Mouse (Mus musculus) brown adipose tissue, adult 24 weeks (tissue): Measurements from ENCODE around the gene Sgpl1. TPM values are rescaled to one million over a fixed set of nuclear protein-coding genes. Genes with fewer than 3 reads are reported as not detected.

ENCODE experiments used
- H3K27ac ChIP-seq: fragments of 200-500 bp; replicated peaks from 2 replicates; pipeline ENCODE4 v1.5.1; 2012; ENCODE audit warnings: low read depth, mild to moderate bottlenecking, low read length
- H3K4me1 ChIP-seq: fragments of 200-500 bp; 2 replicates; pipeline ENCODE4 v1.6.1; 2012; ENCODE audit warnings: low read length, mixed read lengths; ENCODE audit not compliant: control insufficient read depth, insufficient read depth, insufficient read length
- H3K4me3 ChIP-seq: fragments of 200-500 bp; 2 replicates; pipeline ENCODE4 v1.5.1; 2012; ENCODE audit warnings: low read depth, mild to moderate bottlenecking, low read length, moderate library complexity; ENCODE audit not compliant: insufficient read depth
- polyA plus RNA-seq: library from polyadenylated mRNA; stranded (reverse); fragments of >200 nt; gene quantifications from 2 replicates; pipeline ENCODE4 v1.2.4, GENCODE M21; 2012; ENCODE audit not compliant: missing spikeins, insufficient read depth, insufficient read length

The Sgpl1 gene
- polyA plus RNA-seq, 1 experiment, result 43.9 TPM

DNA sequence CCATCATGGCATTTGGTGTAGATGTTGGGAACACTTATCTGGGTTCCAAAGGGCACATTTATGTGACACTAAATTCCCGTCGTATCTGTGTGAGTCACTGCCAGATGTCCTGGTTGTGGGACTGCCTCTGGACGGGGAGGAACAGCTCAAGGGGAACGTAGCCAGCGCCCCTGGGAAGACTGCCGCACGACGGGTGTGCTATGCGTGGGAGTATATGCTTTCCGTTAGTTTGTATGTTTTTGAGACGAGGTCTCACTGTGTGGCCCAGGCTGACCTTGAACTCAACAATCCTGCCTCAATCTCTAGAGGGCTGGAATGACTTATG, 66.6 kb downstream of the Sgpl1 start:
- Histone ChIP-seq H3K27ac (no peak overlapping the region), H3K4me1 (peaks cover 3% of the 10 kb centered on the region; the same call in 1 of the 2 replicates), H3K4me3 (no peak overlapping the region)

DNA sequence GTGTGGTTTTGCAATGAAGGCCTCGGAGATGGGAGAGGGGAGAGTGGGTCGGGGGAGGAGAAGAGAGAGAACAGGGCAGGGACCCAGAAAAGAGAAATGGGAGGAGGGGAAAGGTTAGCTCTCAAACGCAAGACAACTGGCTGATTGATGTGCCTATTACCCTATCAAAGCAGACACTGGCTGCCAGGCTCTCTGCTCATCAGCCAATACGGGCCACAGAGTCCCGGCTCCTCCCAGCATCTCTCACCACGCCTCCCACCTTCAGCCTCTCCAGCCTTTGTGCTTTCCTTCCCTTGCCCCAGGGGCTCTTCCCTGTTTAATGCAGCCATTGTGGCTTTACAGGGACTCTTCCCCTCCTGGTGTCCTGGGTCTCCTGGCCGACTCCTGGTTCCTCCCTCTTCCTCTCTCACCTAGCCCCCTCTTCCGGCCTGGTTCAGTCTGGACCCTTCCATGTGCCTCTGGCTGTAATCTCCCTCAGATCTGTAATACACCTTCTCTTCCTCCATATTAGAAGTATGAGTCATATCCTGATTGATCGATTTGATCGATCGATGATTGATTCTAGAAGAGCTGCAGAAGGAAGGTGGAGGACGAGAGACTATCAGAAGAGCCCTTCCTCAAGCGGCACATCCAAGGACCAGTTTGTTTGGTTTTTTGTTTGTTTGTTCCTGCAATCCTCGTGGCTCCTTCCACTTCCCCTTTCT, 67.1 kb downstream of the Sgpl1 start:
- Histone ChIP-seq H3K27ac (no peak overlapping the region), H3K4me3 (no peak overlapping the region), H3K4me1 (peaks cover 3% of the 10 kb centered on the region; the same call in 1 of the 2 replicates)

- Histone ChIP-seq H3K4me3 (no peak overlapping the region), H3K27ac (no peak overlapping the region), H3K4me1 (peaks cover 3% of the 10 kb centered on the region; the same call in 1 of the 2 replicates)
Observed at GRCm38 (mm10) chr10:61075607-61076006, 71.9 kb downstream of the Sgpl1 start.

- Histone ChIP-seq H3K27ac (no peak overlapping the region), H3K4me1 (no peaks in the 10 kb centered on the region)
Observed at GRCm38 (mm10) chr10:61074643-61075042, 72.9 kb downstream of the Sgpl1 start.

DNA sequence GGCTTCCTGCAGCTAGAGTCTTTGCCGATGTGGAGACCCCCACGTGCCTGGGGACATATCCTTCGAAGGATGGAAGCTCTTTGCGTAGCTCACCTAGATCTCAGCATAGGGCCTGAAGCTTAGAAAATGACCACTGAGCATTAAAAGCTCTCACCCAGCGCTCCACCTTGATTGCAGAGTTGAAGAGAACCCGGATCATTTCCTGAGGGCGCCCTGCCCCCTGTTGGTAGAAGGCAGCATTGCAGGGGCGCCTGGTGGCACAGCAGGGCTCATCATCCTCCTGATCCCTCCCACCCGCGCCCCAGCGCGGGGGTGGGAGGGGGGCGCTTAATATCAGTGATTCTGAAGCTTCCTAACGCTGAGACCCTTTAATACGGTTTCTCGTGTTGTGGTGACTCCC, 75.2 kb downstream of the Sgpl1 start:
- H3K4me1 ChIP-seq, result no peaks in the 10 kb centered on the region
- H3K27ac ChIP-seq, result no peak overlapping the region
- H3K4me3 ChIP-seq, result no peak overlapping the region

More at GRCm38 (mm10) chr10:61074643-61075042, 72.9 kb downstream of the Sgpl1 start:
- no peak overlapping the region for H3K4me3 ChIP-seq

DNA sequence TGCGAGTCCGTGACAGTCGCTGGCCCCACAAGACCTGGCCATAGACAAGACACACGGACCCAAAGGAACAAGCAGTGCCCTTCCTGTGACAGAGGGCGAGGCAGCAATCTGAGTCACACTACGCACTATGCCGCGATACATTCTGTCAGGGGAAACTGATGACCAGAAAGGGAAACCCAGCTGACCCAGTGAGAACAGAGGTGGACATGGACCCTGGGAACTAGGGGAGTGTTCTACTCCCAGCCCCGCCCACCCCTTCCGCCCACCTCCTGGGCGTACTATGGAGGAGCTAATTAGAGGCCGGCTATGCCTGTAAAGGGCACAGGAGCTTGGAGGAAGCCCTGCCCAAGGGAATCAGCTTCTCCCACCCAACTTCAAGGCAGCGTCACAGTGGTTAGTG, 78.3 kb downstream of the Sgpl1 start:
- Histone ChIP-seq H3K4me1 (no peaks in the 10 kb centered on the region), H3K4me3 (no peak overlapping the region), H3K27ac (no peak overlapping the region)

GRCm38 (mm10) chr10:61068436-61069192, 78.9 kb downstream of the Sgpl1 start:
- Histone ChIP-seq H3K27ac (no peak overlapping the region), H3K4me3 (no peak overlapping the region), H3K4me1 (no peaks in the 10 kb centered on the region)

- H3K4me3 ChIP-seq, result no peak overlapping the region
- H3K4me1 ChIP-seq, result no peaks in the 10 kb centered on the region
- no peak overlapping the region for H3K27ac ChIP-seq
Observed at GRCm38 (mm10) chr10:61065287-61066005, 82.1 kb downstream of the Sgpl1 start.

DNA sequence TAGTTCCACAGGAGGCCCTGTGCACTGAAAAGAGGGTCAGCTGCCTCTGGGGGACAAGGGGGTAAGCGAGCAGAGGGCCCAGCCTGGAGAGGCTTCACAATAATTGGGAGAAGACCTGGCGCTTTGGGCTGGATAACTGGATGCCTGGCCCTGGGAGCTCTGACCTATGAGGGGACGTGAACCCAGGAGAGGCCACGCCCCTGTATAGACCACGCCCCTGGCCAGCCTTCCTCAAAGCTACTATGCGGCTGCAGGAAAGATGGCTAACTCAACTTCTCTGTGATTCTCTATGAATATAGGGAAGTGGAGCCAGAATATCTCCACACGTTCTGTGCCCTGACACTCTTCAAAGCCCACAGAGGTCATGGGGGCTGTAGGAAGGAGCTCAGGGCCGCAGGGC, 82.9 kb downstream of the Sgpl1 start:
- Histone ChIP-seq H3K4me3 (no peak overlapping the region), H3K4me1 (no peaks in the 10 kb centered on the region), H3K27ac (no peak overlapping the region)

DNA sequence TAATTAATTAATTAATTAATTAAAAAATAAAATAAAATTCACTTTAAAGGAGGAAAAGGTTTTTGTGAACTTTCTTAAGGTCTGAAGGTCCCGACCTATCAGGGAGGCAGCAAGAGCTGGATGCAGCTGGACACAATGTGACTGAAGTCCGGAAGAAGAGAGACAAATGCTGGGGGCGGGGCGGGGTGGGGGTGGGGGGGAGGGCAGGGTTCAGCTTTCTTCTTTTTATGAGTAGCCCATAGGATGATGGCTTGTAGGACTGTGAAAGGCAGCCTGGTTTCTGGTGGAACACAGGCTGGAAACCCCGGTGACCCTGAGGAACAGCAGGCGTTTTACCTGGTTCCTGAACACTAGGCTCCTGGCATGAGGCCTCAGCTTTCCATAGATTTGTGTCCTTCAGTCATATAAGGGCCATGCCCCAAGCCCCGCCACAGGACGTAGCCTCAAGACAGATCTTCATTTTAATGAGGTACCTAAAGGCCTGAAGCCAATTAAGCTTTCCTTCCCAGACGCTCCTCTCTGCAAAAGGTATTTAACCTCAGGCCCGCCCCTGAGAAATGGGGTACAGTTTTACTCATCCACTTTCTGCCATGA, 84.1 kb downstream of the Sgpl1 start:
- Histone ChIP-seq H3K27ac (no peak overlapping the region), H3K4me1 (no peaks in the 10 kb centered on the region), H3K4me3 (no peak overlapping the region)

DNA sequence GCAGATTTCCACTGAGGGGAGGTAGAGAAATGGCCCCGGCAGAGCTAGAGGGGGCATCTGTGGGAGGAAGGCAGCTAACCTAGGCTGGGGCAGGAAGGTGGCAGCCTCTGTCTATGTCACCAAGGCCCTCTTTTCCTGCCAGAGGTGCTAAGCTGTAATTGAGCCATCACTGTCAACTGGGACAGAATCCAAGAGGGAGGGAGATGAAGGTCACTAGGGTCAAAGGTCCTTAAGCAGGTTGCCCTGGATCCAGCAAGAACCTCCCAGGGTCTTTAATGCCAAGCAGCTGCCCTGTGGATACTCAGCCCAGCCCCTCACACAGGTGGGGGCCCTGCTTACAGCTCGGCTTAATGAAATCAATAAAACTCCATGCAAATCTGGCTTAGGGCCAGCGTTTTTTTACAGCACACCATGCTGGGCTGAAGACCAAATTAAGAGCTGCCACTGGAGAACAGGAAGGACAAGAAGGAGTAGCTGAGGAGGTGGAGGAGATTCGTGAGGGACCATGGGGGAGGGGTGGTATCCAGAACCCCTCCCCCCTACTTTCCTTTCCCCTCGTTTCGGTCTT, 87.9 kb downstream of the Sgpl1 start:
- H3K27ac ChIP-seq, result no peak overlapping the region
- no peaks in the 10 kb centered on the region for H3K4me1 ChIP-seq
- no peak overlapping the region for H3K4me3 ChIP-seq

GRCm38 (mm10) chr10:61059101-61059500, 88.4 kb downstream of the Sgpl1 start:
- no peak overlapping the region for H3K27ac ChIP-seq
- H3K4me3 ChIP-seq, result no peak overlapping the region
- no peaks in the 10 kb centered on the region for H3K4me1 ChIP-seq

- no peak overlapping the region for H3K27ac ChIP-seq
- no peaks in the 10 kb centered on the region for H3K4me1 ChIP-seq
- no peak overlapping the region for H3K4me3 ChIP-seq
Observed at GRCm38 (mm10) chr10:61056661-61057060, 90.8 kb downstream of the Sgpl1 start.

GRCm38 (mm10) chr10:61051993-61052613, 95.4 kb downstream of the Sgpl1 start:
- H3K4me1 ChIP-seq, result no peaks in the 10 kb centered on the region
- H3K27ac ChIP-seq, result no peak overlapping the region
- H3K4me3 ChIP-seq, result no peak overlapping the region
